Mouse (Mus musculus) MEL (cell line): ENCODE measurements around the gene Esr1. TPM values are rescaled to one million over a fixed set of nuclear protein-coding genes. Genes with fewer than 3 reads are reported as not detected.
A peak's percentile ranks its signal among the peaks of the same experiment; 100 is the strongest.

Source experiments
- DNase-seq: peaks from one replicate; pipeline ENCODE4 v3.0.0; 2011; ENCODE audit warnings: low read depth, low spot score
- H3K27ac ChIP-seq: 2 replicates; pipeline ENCODE4 v1.5.1; 2012; ENCODE audit warnings: low read depth, mild to moderate bottlenecking, control low read depth, low read length, moderate library complexity; ENCODE audit not compliant: control insufficient read depth
- H3K27me3 ChIP-seq, 2 experiments: fragments of 150-350 bp in 1 of 2; sonication (generic) in 1 of 2; 2 replicates each; pipeline ENCODE4 v1.6.1; 2012; ENCODE audit warnings: low read length in 2 of 2, mild to moderate bottlenecking in 2 of 2, improper control_type of control experiment in 1 of 2, moderate library complexity in 1 of 2; ENCODE audit not compliant: insufficient read depth in 2 of 2, control insufficient read depth in 1 of 2
- H3K36me3 ChIP-seq, 2 experiments: 2 replicates each; pipeline ENCODE4 v1.6.1; 2012 to 2014; ENCODE audit warnings: low read length in 2 of 2, improper control_type of control experiment in 1 of 2, inconsistent platforms in 1 of 2, mild to moderate bottlenecking in 1 of 2; ENCODE audit not compliant: insufficient read depth in 2 of 2, control insufficient read depth in 1 of 2
- H3K4me1 ChIP-seq, 2 experiments: fragments of 150-350 bp in 1 of 2; sonication (generic) in 1 of 2; 2 replicates each; pipeline ENCODE4 v1.6.1; 2012; ENCODE audit warnings: low read length in 2 of 2, improper control_type of control experiment in 1 of 2, mild to moderate bottlenecking in 1 of 2; ENCODE audit not compliant: insufficient read depth in 2 of 2, control insufficient read depth in 1 of 2
- H3K4me3 ChIP-seq, 2 experiments: fragments of 150-350 bp in 1 of 2; sonication (generic) in 1 of 2; 2 replicates each; pipeline ENCODE4 v1.5.1; 2012; ENCODE audit warnings: low read depth in 2 of 2, low read length in 2 of 2, mild to moderate bottlenecking in 2 of 2, moderate library complexity in 2 of 2, control low read depth in 1 of 2, improper control_type of control experiment in 1 of 2; ENCODE audit not compliant: control insufficient read depth in 1 of 2, insufficient read depth in 1 of 2
- H3K79me2 ChIP-seq: 2 replicates; pipeline ENCODE4 v1.6.1; 2012; ENCODE audit warnings: mild to moderate bottlenecking, low read length, moderate library complexity; ENCODE audit not compliant: control insufficient read depth, poor library complexity, insufficient read depth
- H3K9ac ChIP-seq: 2 replicates; pipeline ENCODE4 v1.6.1; 2012; ENCODE audit warnings: low read depth, mild to moderate bottlenecking, control low read depth, low read length, moderate library complexity; ENCODE audit not compliant: control insufficient read depth, poor library complexity, severe bottlenecking
- H3K9me3 ChIP-seq: fragments of 150-350 bp; sonication (generic); replicated peaks from 2 replicates; pipeline ENCODE4 v1.6.1; 2012; ENCODE audit warnings: mild to moderate bottlenecking, low read length, improper control_type of control experiment, moderate library complexity; ENCODE audit not compliant: insufficient read depth
- CHD1 ChIP-seq: IDR thresholded peaks from 2 replicates; pipeline ENCODE4 v1.6.1; 2012; ENCODE audit warnings: low read depth, mild to moderate bottlenecking, inconsistent platforms, low read length, improper control_type of control experiment
- CHD2 ChIP-seq: IDR thresholded peaks from 2 replicates; pipeline ENCODE4 v1.6.1; 2011; ENCODE audit warnings: low read length, improper control_type of control experiment
- CTCF ChIP-seq, 3 experiments: IDR thresholded peaks in 2 of 3; conservative IDR thresholded peaks in 1 of 3; 2 replicates each; pipeline ENCODE4 v1.5.1; 2011 to 2012; ENCODE audit warnings: low read length in 3 of 3, low read depth in 2 of 3, mild to moderate bottlenecking in 2 of 3, improper control_type of control experiment in 1 of 3, inconsistent platforms in 1 of 3, mixed read lengths in 1 of 3, moderate library complexity in 1 of 3; ENCODE audit not compliant: control insufficient read depth in 1 of 3, insufficient read depth in 1 of 3, poor library complexity in 1 of 3, severe bottlenecking in 1 of 3
- E2F4 ChIP-seq: IDR thresholded peaks from 2 replicates; pipeline ENCODE4 v1.6.1; 2011; ENCODE audit warnings: low read depth, low read length, improper control_type of control experiment, borderline replicate concordance
- EP300 ChIP-seq, 2 experiments: IDR thresholded peaks; 2 replicates each; pipeline ENCODE4 v1.6.1; 2011; ENCODE audit warnings: improper control_type of control experiment in 2 of 2, low read length in 2 of 2, low read depth in 1 of 2, mild to moderate bottlenecking in 1 of 2
- ETS1 ChIP-seq: IDR thresholded peaks from 2 replicates; pipeline ENCODE4 v1.6.1; 2012; ENCODE audit warnings: low read depth, mild to moderate bottlenecking, inconsistent platforms, low read length, improper control_type of control experiment, moderate library complexity
- GABPA ChIP-seq: IDR thresholded peaks from 2 replicates; pipeline ENCODE4 v1.6.1; 2012; ENCODE audit warnings: low read depth, mild to moderate bottlenecking, inconsistent platforms, low read length, improper control_type of control experiment, moderate library complexity
- GATA1 ChIP-seq: IDR thresholded peaks from 2 replicates; pipeline ENCODE4 v1.6.1; 2011; ENCODE audit warnings: low read depth, low read length, improper control_type of control experiment
- HCFC1 ChIP-seq: IDR thresholded peaks from 2 replicates; pipeline ENCODE4 v1.6.1; 2012; ENCODE audit warnings: low read depth, mild to moderate bottlenecking, inconsistent platforms, low read length, improper control_type of control experiment, moderate library complexity
- MAZ ChIP-seq: IDR thresholded peaks from 2 replicates; pipeline ENCODE4 v1.6.1; 2012; ENCODE audit warnings: low read depth, mild to moderate bottlenecking, inconsistent platforms, low read length, improper control_type of control experiment
- MEF2A ChIP-seq: IDR thresholded peaks from 2 replicates; pipeline ENCODE4 v1.6.1; 2014; ENCODE audit warnings: low read depth, mild to moderate bottlenecking, inconsistent platforms, low read length, improper control_type of control experiment; ENCODE audit not compliant: poor library complexity, insufficient replicate concordance, severe bottlenecking; ENCODE audit errors: extremely low read depth
- MXI1 ChIP-seq: IDR thresholded peaks from 2 replicates; pipeline ENCODE4 v1.6.1; 2011; ENCODE audit warnings: mild to moderate bottlenecking, low read depth, low read length, improper control_type of control experiment
- POLR2A ChIP-seq, 2 experiments: IDR thresholded peaks; 2 replicates each; pipeline ENCODE4 v1.6.1; 2011 to 2012; ENCODE audit warnings: low read length in 2 of 2, mild to moderate bottlenecking in 2 of 2, control low read depth in 1 of 2, improper control_type of control experiment in 1 of 2, low read depth in 1 of 2, moderate library complexity in 1 of 2; ENCODE audit not compliant: control insufficient read depth in 1 of 2, insufficient read depth in 1 of 2, poor library complexity in 1 of 2
- POLR2AphosphoS2 ChIP-seq: IDR thresholded peaks from 2 replicates; pipeline ENCODE4 v1.6.1; 2011; ENCODE audit warnings: low read length, improper control_type of control experiment
- POLR2AphosphoS5 ChIP-seq: IDR thresholded peaks from 2 replicates; pipeline ENCODE4 v1.6.1; 2012; ENCODE audit warnings: low read depth, borderline replicate concordance, mild to moderate bottlenecking, inconsistent platforms, low read length, moderate library complexity, mixed read lengths
- SIN3A ChIP-seq: IDR thresholded peaks from 2 replicates; pipeline ENCODE4 v1.6.1; 2012; ENCODE audit warnings: low read length, improper control_type of control experiment, inconsistent platforms
- SMC3 ChIP-seq: IDR thresholded peaks from 2 replicates; pipeline ENCODE4 v1.6.1; 2011; ENCODE audit warnings: low read depth, low read length, improper control_type of control experiment
- TCF12 ChIP-seq: IDR thresholded peaks from 2 replicates; pipeline ENCODE4 v1.6.1; 2014; ENCODE audit warnings: low read depth, mild to moderate bottlenecking, inconsistent platforms, low read length, improper control_type of control experiment, moderate library complexity
- UBTF ChIP-seq: IDR thresholded peaks from 2 replicates; pipeline ENCODE4 v1.6.1; 2012; ENCODE audit warnings: low read depth, mild to moderate bottlenecking, inconsistent platforms, low read length, improper control_type of control experiment, moderate library complexity, borderline replicate concordance; ENCODE audit not compliant: insufficient read depth
- USF2 ChIP-seq, 2 experiments: IDR thresholded peaks; 2 replicates each; pipeline ENCODE4 v1.6.1; 2011 to 2012; ENCODE audit warnings: improper control_type of control experiment in 2 of 2, low read length in 2 of 2, borderline replicate concordance in 1 of 2, inconsistent platforms in 1 of 2, low read depth in 1 of 2, mild to moderate bottlenecking in 1 of 2; ENCODE audit not compliant: insufficient read depth in 1 of 2
- ZC3H11A ChIP-seq: IDR thresholded peaks from 2 replicates; pipeline ENCODE4 v1.6.1; 2012; ENCODE audit warnings: low read depth, mild to moderate bottlenecking, inconsistent platforms, low read length, improper control_type of control experiment
- ZKSCAN1 ChIP-seq: IDR thresholded peaks from 2 replicates; pipeline ENCODE4 v1.6.1; 2012; ENCODE audit warnings: low read depth, mild to moderate bottlenecking, inconsistent platforms, low read length, improper control_type of control experiment, moderate library complexity
- ZNF384 ChIP-seq: IDR thresholded peaks from 2 replicates; pipeline ENCODE4 v1.6.1; 2012; ENCODE audit warnings: low read depth, mild to moderate bottlenecking, inconsistent platforms, low read length, improper control_type of control experiment
- polyA plus RNA-seq, 2 experiments: library from polyadenylated mRNA; stranded (reverse) in 1 of 2; unstranded in 1 of 2; fragments of >175 nt in 1 of 2; fragments of >200 nt in 1 of 2; gene quantifications; 2 replicates each; pipeline versions ENCODE4 v1.2.1 to v1.2.4; 2012; ENCODE audit warnings: low replicate concordance in 2 of 2, low read depth in 1 of 2; ENCODE audit not compliant: insufficient read length in 2 of 2, insufficient read depth in 1 of 2, missing spikeins in 1 of 2
- total RNA-seq: library from RNA; depleted of rRNA; stranded (reverse); fragments of 300-350 nt; gene quantifications from 2 replicates; pipeline ENCODE4 v1.2.3, GENCODE M21; 2012

Gene Esr1
- total and polyA plus RNA-seq, 3 experiments: 0.65 to 0.69 TPM; not detected in 1

- TF ChIP-seq POLR2AphosphoS5 (no peak), E2F4 (no peak), ZNF384 (peak; percentile 95), ETS1 (peak; percentile 83), HCFC1 (no peak), ZKSCAN1 (no peak), SIN3A (peak; percentile 80), POLR2A (IDR thresholded peaks at IDR 0.05; ENCODE audit: control insufficient read depth in 1 of 2, insufficient read depth in 1 of 2, low read depth in 1 of 2, low read length in 2 of 2, poor library complexity in 1 of 2) (peak in 1 of 2 experiments; percentile 41; a peak in 1 of 4 replicates), ZC3H11A (no peak)
These were observed 46.2 kb upstream of the Esr1 start (continued) for GRCm38 (mm10) chr10:4565148-4565547.

- H3K79me2 ChIP-seq: no peaks in the 10 kb centered on the region
- H3K27me3 ChIP-seq: no peaks in the 10 kb centered on the region
- no peak for DNase-seq
- H3K36me3 ChIP-seq: peaks cover 0 to 8% of the 10 kb centered on the region in 2 experiments; a peak in 2 of 4 replicates
- TF ChIP-seq TCF12 (no peak), SMC3 (no peak), CHD1 (no peak), POLR2AphosphoS5 (no peak), EP300 (IDR thresholded peaks at IDR 0.05; ENCODE audit: low read depth in 1 of 2, low read length in 2 of 2) (no peak), MXI1 (no peak), POLR2A (IDR thresholded peaks at IDR 0.05; ENCODE audit: control insufficient read depth in 1 of 2, insufficient read depth in 1 of 2, low read depth in 1 of 2, low read length in 2 of 2, poor library complexity in 1 of 2) (no peak), POLR2AphosphoS2 (no peak), MAZ (no peak), UBTF (no peak), USF2 (IDR thresholded peaks at IDR 0.05; ENCODE audit: borderline replicate concordance in 1 of 2, insufficient read depth in 1 of 2, low read depth in 1 of 2, low read length in 2 of 2) (no peak), CHD2 (no peak), MEF2A (no peak), SIN3A (no peak), GATA1 (no peak), GABPA (no peak), CTCF (IDR thresholded peaks at IDR 0.05 in 2 of 3, conservative IDR thresholded peaks at IDR 0.05 in 1 of 3; ENCODE audit: control insufficient read depth in 1 of 3, insufficient read depth in 1 of 3, low read depth in 2 of 3, low read length in 3 of 3, poor library complexity in 1 of 3, severe bottlenecking in 1 of 3) (no peak)
- H3K4me3 ChIP-seq: no peak overlapping the region
- no peak overlapping the region for H3K9ac ChIP-seq
- H3K9me3 ChIP-seq: no peaks in the 10 kb centered on the region
- H3K4me1 ChIP-seq: peaks cover 0 to 8% of the 10 kb centered on the region in 2 experiments; a peak in 3 of 4 replicates
- no peak overlapping the region for H3K27ac ChIP-seq
These were observed 40.6 kb upstream of the Esr1 start for GRCm38 (mm10) chr10:4570778-4571177.
